Mouse (Mus musculus) limb, embryonic 12.5 days (tissue): ENCODE data around the gene Cdc42ep2. TPM values are rescaled to one million over a fixed set of nuclear protein-coding genes. Genes with fewer than 3 reads are reported as not detected.

Experiments
- ATAC-seq: fragments of 200-750 bp; cut with Nextera tagmentation; 2 replicates; pipeline ENCODE4 v1.8.0; 2017; ENCODE audit warnings: low read depth, moderate TSS enrichment; ENCODE audit not compliant: insufficient number of reproducible peaks, insufficient read depth, low FRiP score, low TSS enrichment
- H3K27ac ChIP-seq: fragments of 300-500 bp; sonication (generic); 2 replicates; pipeline ENCODE4 v1.5.1; 2016; ENCODE audit warnings: mild to moderate bottlenecking, moderate library complexity
- H3K27me3 ChIP-seq: fragments of 300-500 bp; sonication (generic); 2 replicates; pipeline ENCODE4 v1.6.1; 2016; ENCODE audit warnings: mild to moderate bottlenecking, moderate library complexity
- H3K36me3 ChIP-seq: fragments of 300-500 bp; sonication (generic); 2 replicates; pipeline ENCODE4 v1.6.1; 2016; ENCODE audit warnings: mild to moderate bottlenecking, moderate library complexity
- H3K4me1 ChIP-seq: fragments of 300-500 bp; sonication (generic); replicated peaks from 2 replicates; pipeline ENCODE4 v1.6.1; 2016
- H3K4me2 ChIP-seq: fragments of 300-500 bp; sonication (generic); 2 replicates; pipeline ENCODE4 v1.6.1; 2016; ENCODE audit warnings: mild to moderate bottlenecking, moderate library complexity
- H3K4me3 ChIP-seq: fragments of 300-500 bp; sonication (generic); replicated peaks from 2 replicates; pipeline ENCODE4 v1.5.1; 2016; ENCODE audit warnings: mild to moderate bottlenecking
- H3K9ac ChIP-seq: fragments of 300-500 bp; sonication (generic); replicated peaks from 2 replicates; pipeline ENCODE4 v1.6.1; 2016; ENCODE audit warnings: mild to moderate bottlenecking, moderate library complexity
- H3K9me3 ChIP-seq: fragments of 300-500 bp; sonication (generic); 2 replicates; pipeline ENCODE4 v1.6.1; 2016; ENCODE audit warnings: mild to moderate bottlenecking, moderate library complexity
- WGBS: fragments of 180-500 bp; shearing (Covaris S2); methylation state at CpG from one replicate; pipeline ENCODE4 v1.1.7; 2016; 5-methylcytosine and 5-hydroxymethylcytosine counted together
- polyA plus RNA-seq: library from polyadenylated mRNA; unstranded; fragments of >200 nt; fragmentation: Nextera tagmentation; extraction: Ambion mirVana; gene quantifications from 2 replicates; pipeline ENCODE4 v1.2.1, GENCODE M21; 2016

The Cdc42ep2 gene
- 2.7 and 3.0 TPM in 2 replicates for polyA plus RNA-seq

DNA sequence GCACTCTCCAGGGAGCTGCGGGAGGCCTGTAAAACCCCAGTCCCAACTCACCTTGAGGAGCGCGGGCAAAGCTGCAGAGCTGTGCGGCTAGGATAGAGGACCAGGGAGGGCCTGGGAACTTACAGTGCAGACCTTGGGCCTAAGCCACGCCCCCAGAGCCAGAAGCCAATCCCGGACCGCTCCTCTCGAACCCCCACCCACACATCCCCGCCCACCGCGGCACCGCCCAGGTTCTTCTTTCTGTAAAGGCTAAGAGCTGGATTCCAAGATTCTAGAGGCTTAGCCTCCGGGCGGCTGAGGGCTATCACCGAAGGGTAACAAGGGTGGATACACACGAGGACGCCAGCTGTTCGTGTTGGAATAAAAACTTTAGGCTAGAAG lies at the start of gene Cdc42ep2:
Gene Cdc42ep2 (minus strand): TSS at position 104 of the 381 bp plus-strand sequence.
- 1% methylated on average over 18 of the region's 18 CpGs for WGBS

GRCm38 (mm10) chr19:5967664-5968063 lies 43.0 kb upstream of the Cdc42ep2 start:
- Histone ChIP-seq H3K27me3 (no peaks in the 10 kb centered on the region), H3K27ac (no peak overlapping the region), H3K4me1 (peaks cover 16% of the 10 kb centered on the region), H3K4me2 (no peak overlapping the region), H3K9ac (no peak overlapping the region), H3K4me3 (no peak overlapping the region), H3K36me3 (no peaks in the 10 kb centered on the region), H3K9me3 (no peaks in the 10 kb centered on the region)
- 90% methylated on average over 10 of the region's 10 CpGs for WGBS
- ATAC-seq: no peak

More for the DNA sequence above, at the start of gene Cdc42ep2:
- Histone ChIP-seq H3K4me1 (peaks cover 22% of the 10 kb centered on the region), H3K4me3 (peak within 1 kb of the TSS; percentile 53), H3K4me2 (peak within 1 kb of the TSS; percentile 97), H3K9me3 (no peaks in the 10 kb centered on the region), H3K36me3 (no peaks in the 10 kb centered on the region), H3K27ac (peak within 1 kb of the TSS; percentile 74), H3K27me3 (peaks cover 17% of the 10 kb centered on the region), H3K9ac (peak within 1 kb of the TSS; percentile 54)
- ATAC-seq: peak; percentile 92

DNA sequence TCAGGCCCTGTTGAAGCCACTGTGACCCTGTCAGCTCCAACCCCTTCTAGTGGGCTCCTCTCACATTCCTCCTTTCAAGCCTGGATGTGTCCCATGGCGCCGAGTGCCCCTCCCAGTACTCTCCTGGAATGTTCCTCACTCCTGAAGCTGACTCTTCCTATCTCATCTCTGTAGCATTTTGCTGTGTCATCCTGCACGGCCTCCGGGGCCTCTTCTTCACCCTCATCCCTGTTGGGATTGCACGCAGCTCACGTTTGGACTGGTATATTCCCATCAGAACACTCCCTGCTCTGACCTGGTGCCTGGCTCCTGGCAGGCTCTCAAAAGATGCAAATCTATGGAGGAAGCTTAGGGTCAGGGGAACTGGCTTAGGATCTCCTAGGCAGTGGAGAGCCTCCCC lies 42.2 kb upstream of the Cdc42ep2 start:
- Histone ChIP-seq H3K9me3 (no peaks in the 10 kb centered on the region), H3K4me1 (peaks cover 23% of the 10 kb centered on the region), H3K4me2 (no peak overlapping the region), H3K27me3 (no peaks in the 10 kb centered on the region), H3K27ac (no peak overlapping the region), H3K4me3 (no peak overlapping the region), H3K9ac (no peak overlapping the region), H3K36me3 (peaks cover under 1% of the 10 kb centered on the region; the same call in 1 of the 2 replicates)
- WGBS: 71% methylated on average over 6 of the region's 6 CpGs
- no peak for ATAC-seq

- no peak overlapping the region for H3K4me2 ChIP-seq
- WGBS: 85% methylated on average over 2 of the region's 2 CpGs
- H3K9ac ChIP-seq: no peak overlapping the region
- H3K36me3 ChIP-seq: peaks cover 10% of the 10 kb centered on the region
- peaks cover 32% of the 10 kb centered on the region for H3K4me1 ChIP-seq
- no peak overlapping the region for H3K4me3 ChIP-seq
- H3K9me3 ChIP-seq: no peaks in the 10 kb centered on the region
- no peaks in the 10 kb centered on the region for H3K27me3 ChIP-seq
- no peak overlapping the region for H3K27ac ChIP-seq
- no peak for ATAC-seq
Measured at GRCm38 (mm10) chr19:5965910-5966309, 41.3 kb upstream of the Cdc42ep2 start.

DNA sequence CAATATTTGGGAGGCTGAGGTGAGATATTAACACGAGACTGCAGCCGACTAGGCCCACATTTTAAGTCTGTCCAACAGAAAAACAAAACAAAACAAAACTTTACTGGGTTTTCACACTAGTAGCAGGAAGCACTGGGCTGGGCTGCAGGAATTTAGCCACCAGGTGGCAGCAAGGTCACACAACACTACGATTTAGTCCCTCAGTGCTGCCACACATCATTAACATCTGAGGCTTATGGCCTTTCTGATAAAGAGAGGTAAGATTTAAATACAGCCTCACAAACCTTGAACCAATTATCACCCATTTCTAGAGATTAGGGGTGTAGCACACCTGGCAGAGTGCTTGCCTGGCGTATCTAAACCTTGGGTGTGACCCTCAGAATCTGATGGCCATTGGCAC lies 40.7 kb upstream of the Cdc42ep2 start:
- no peak overlapping the region for H3K4me3 ChIP-seq
- H3K4me2 ChIP-seq: peak overlapping the region; percentile 81; the same call in 1 of the 2 replicates
- no peak overlapping the region for H3K27ac ChIP-seq
- H3K4me1 ChIP-seq: peaks cover 32% of the 10 kb centered on the region
- H3K9ac ChIP-seq: no peak overlapping the region
- H3K9me3 ChIP-seq: no peaks in the 10 kb centered on the region
- H3K36me3 ChIP-seq: peaks cover 16% of the 10 kb centered on the region
- ATAC-seq: no peak
- H3K27me3 ChIP-seq: no peaks in the 10 kb centered on the region
- 7% methylated on average over 4 of the region's 4 CpGs for WGBS

GRCm38 (mm10) chr19:5964804-5965203 lies 40.2 kb upstream of the Cdc42ep2 start:
- Histone ChIP-seq H3K27me3 (no peaks in the 10 kb centered on the region), H3K27ac (0 out of 2 replicates have a peak overlapping the region, but pooled peaks have one; percentile 9), H3K9me3 (no peaks in the 10 kb centered on the region), H3K4me1 (peaks cover 32% of the 10 kb centered on the region), H3K4me3 (peak overlapping the region; percentile 74), H3K36me3 (peaks cover 18% of the 10 kb centered on the region), H3K9ac (0 out of 2 replicates have a peak overlapping the region, but pooled peaks have one; percentile 40), H3K4me2 (peak overlapping the region; percentile 81)
- 81% methylated on average over 2 of the region's 2 CpGs for WGBS
- no peak for ATAC-seq

GRCm38 (mm10) chr19:5963883-5964562 lies 39.4 kb upstream of the Cdc42ep2 start, which contains the start of gene Pola2:
Gene Pola2 (minus strand): TSS chr19:5964202.
- peak; percentile 67 for ATAC-seq
- Histone ChIP-seq H3K27ac (peak within 1 kb of the TSS; percentile 78), H3K9me3 (no peaks in the 10 kb centered on the region), H3K27me3 (no peaks in the 10 kb centered on the region), H3K9ac (peak within 1 kb of the TSS; percentile 88), H3K4me2 (peak within 1 kb of the TSS; percentile 81), H3K4me3 (peak within 1 kb of the TSS; percentile 74), H3K36me3 (peaks cover 26% of the 10 kb centered on the region), H3K4me1 (peaks cover 32% of the 10 kb centered on the region)
- under 1% methylated on average over 50 of the region's 50 CpGs for WGBS

- Histone ChIP-seq H3K27me3 (no peaks in the 10 kb centered on the region), H3K9ac (peak overlapping the region; percentile 88), H3K4me3 (peak overlapping the region; percentile 74), H3K4me1 (peaks cover 32% of the 10 kb centered on the region), H3K36me3 (peaks cover 39% of the 10 kb centered on the region), H3K27ac (no peak overlapping the region), H3K4me2 (peak overlapping the region; percentile 81), H3K9me3 (no peaks in the 10 kb centered on the region)
- ATAC-seq: no peak
- 41% methylated on average over 1 of the region's 1 CpGs for WGBS
Measured at GRCm38 (mm10) chr19:5962651-5963050, 38.0 kb upstream of the Cdc42ep2 start.

- 89% methylated on average over 5 of the region's 5 CpGs for WGBS
- H3K4me3 ChIP-seq: no peak overlapping the region
- peaks cover 86% of the 10 kb centered on the region for H3K36me3 ChIP-seq
- no peak overlapping the region for H3K9ac ChIP-seq
- no peak for ATAC-seq
- H3K4me1 ChIP-seq: peaks cover 13% of the 10 kb centered on the region
- H3K27ac ChIP-seq: no peak overlapping the region
- H3K27me3 ChIP-seq: no peaks in the 10 kb centered on the region
- H3K4me2 ChIP-seq: no peak overlapping the region
- H3K9me3 ChIP-seq: no peaks in the 10 kb centered on the region
Measured at GRCm38 (mm10) chr19:5957371-5957770, 32.8 kb upstream of the Cdc42ep2 start.

DNA sequence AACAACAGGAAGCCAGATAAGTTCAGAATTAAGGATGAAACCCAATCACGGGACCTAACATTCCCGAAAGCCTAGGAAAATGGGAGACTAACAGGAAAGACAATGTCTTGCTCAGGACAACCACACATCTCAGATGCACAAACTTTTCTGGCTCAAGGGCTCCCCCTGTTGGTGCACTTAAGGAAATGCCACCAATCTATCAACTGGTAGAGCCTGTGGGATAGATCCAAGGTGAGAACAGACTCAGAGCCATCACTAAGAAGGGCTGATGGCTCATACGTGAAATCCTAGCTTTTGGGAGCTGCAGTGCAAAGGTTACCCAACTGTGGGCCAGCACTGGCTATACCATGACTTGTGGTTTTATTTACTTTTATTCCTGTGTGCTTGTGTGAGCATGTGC lies 32.1 kb upstream of the Cdc42ep2 start:
- no peaks in the 10 kb centered on the region for H3K9me3 ChIP-seq
- WGBS: 39% methylated on average over 3 of the region's 3 CpGs
- H3K27me3 ChIP-seq: no peaks in the 10 kb centered on the region
- no peak for ATAC-seq
- no peak overlapping the region for H3K27ac ChIP-seq
- no peak overlapping the region for H3K4me3 ChIP-seq
- peaks cover 91% of the 10 kb centered on the region for H3K36me3 ChIP-seq
- peaks cover 8% of the 10 kb centered on the region for H3K4me1 ChIP-seq
- H3K9ac ChIP-seq: no peak overlapping the region
- H3K4me2 ChIP-seq: no peak overlapping the region

- no peaks in the 10 kb centered on the region for H3K9me3 ChIP-seq
- peaks cover under 1% of the 10 kb centered on the region; the same call in 1 of the 2 replicates for H3K4me1 ChIP-seq
- WGBS: 85% methylated on average over 28 of the region's 28 CpGs
- H3K27me3 ChIP-seq: no peaks in the 10 kb centered on the region
- no peak overlapping the region for H3K27ac ChIP-seq
- H3K4me2 ChIP-seq: no peak overlapping the region
- no peak for ATAC-seq
- H3K4me3 ChIP-seq: no peak overlapping the region
- peaks cover 91% of the 10 kb centered on the region for H3K36me3 ChIP-seq
- H3K9ac ChIP-seq: no peak overlapping the region
Measured at GRCm38 (mm10) chr19:5955704-5956670, 31.4 kb upstream of the Cdc42ep2 start.
